Mouse (Mus musculus): ENCODE results near the gene Ttc21a.

Gene Ttc21a

DNA sequence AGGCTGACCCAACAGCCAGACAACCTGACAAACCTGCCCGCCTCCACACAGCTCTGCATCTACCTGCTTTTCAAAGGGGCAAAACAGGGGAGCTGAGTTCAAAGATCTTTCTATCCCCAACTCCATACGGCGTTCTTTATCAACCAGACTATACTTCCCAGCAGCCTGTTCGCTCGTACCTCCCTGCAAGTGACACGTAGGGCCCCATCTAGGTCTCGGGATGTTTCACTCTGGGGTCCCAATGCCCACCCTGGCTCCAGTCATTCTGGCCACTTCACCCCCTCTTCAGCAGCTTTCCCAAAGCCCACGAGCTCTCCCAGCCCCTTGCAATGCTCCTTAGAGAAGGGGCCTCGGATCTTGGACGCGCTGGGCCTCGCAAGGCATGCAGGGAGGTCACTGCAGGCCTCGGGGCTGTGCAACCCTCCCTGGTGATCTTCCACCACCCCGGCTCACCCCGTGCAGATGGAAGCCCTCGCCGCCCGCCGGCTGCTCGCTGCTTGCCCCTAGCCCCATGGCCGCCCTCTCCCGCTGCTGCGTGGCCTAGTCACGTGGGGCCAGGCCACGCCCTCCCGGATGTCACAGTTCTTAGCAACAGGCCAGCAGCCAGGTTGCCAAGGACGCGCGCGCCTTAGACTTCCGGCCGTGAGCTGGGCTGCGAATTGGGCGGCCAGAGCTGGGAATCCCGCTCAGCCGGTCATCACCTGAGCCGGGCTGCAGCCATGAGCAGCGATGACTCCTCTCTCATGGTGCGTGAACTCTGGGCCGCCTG, at the start of gene Ttc21a, which contains the start of gene Gorasp1:
Gene Ttc21a, plus strand, starts transcription at position 602 of the 769 bp plus-strand sequence.
Gene Gorasp1, minus strand, starts transcription at position 561 of the 769 bp plus-strand sequence.
- DNase-seq (ENCODE audit: low spot score in 2 of 2) = peak; percentile 84 to 88

DNA sequence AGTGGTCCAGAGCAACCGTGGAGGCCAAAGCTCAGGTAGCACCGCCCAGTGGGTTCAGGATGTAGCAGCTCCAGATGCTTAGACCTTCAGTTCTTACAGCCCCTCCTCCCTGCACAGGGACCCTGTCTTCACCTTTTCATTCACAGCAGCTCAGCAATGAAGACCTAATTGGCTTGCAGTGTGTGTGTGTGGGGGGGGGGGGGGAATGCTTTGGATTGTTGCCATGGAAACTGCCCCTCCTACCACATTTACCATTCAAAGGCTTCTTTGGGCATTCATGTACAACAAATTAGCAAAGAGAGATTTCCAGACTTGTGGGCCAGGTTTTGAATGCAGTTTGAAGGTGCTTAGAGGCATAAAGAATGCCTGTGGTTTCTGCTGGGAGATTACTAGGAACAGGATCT, 48.6 kb upstream of the Ttc21a start:
- DNase-seq (ENCODE audit: low spot score in 2 of 2) = no peak

DNA sequence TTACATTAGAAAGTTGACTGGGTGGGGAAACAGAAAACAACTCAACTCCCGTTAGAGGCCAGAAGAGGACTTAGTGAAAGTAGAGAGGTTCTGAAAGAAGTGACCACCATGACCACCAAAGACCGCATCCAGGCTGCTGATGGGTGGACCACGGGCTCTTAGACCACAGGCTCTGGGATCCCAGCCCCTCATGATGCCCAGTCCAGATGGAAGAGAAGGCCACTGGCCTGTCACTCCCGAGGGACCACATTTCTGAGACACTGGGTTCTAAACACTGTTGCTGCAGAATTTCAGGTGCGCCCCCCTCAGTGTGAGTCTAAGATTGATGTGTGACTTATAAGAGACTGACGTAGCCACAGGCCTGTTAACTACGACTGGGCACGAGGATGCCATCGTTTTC, 48.0 kb upstream of the Ttc21a start:
- no peak for DNase-seq (ENCODE audit: low spot score in 2 of 2)

DNA sequence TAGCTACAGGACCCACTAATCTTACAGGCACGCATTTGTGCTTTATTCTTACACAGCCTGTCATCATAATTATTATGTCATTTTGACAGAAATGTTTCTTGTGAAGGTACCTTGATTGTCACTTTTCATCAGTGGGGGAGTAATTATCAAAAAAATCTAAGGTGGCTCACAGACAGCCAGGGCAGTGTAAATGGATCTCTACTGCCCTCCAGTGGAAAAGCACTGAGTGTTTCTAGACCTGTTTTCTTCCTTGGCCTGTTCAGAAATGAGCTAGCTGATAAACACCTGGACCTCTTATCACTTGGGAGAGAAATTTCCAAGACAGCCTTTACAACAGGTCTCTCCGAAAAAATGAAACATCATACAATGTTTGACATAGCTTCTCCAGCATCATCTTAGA, 46.7 kb upstream of the Ttc21a start:
- peak; percentile 19 to 42 for DNase-seq (ENCODE audit: low spot score in 2 of 2)

DNA sequence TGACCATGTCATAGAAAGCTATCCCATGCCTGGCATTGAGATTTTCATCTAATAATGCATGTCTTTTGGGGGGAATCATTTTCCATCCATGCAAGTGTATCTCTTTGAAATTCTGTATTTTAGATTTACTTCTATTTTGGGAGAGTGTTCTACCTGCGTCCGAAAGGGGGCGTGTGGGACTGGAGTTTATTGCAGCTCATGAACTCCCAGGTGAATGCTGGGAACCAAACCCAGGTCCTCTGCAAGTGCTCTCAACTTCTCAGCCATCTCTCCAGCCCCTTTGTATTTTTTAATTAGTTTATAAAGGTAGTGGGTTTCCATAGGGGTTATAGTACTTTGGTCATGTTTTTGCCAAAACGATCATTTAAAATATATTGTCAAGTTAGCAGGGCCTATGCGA, 43.5 kb upstream of the Ttc21a start:
- no peak for DNase-seq (ENCODE audit: low spot score in 2 of 2)

DNA sequence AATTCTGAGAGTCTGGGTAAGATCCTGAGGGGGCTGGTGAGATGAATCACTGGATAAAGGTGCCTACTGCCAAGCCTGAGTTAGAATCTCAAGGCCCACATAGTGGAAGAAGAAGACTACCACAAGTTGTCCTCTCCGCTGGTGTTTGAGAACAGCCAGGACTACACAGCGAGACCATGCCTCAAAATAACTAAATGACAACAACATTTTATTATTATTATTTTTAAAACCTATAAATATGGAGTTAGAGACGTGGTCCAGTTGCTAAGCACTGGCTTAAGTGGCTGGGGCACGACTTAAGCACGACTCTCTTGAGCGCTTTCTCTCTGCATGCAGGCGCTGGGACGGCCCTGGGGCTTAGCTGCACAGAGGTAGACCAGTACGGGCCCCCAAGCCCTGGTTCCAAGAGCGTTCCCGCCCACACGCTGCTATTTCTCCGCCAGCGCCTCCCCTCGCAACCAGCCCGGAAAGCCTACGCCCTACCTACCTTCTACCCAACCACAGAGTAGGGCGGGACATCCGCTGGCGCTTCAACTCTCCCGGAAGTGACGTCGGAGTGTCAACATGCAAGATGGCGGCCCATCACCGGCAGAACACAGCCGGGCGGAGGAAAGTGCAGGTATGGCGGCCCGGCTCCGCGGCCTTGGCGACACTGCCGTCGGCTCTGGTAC, 42.9 kb upstream of the Ttc21a start, which contains the start of gene Wdr48:
Gene Wdr48, plus strand, starts transcription at position 540 of the 671 bp plus-strand sequence.
- DNase-seq (ENCODE audit: low spot score in 2 of 2) = peak; percentile 96 to 97

DNA sequence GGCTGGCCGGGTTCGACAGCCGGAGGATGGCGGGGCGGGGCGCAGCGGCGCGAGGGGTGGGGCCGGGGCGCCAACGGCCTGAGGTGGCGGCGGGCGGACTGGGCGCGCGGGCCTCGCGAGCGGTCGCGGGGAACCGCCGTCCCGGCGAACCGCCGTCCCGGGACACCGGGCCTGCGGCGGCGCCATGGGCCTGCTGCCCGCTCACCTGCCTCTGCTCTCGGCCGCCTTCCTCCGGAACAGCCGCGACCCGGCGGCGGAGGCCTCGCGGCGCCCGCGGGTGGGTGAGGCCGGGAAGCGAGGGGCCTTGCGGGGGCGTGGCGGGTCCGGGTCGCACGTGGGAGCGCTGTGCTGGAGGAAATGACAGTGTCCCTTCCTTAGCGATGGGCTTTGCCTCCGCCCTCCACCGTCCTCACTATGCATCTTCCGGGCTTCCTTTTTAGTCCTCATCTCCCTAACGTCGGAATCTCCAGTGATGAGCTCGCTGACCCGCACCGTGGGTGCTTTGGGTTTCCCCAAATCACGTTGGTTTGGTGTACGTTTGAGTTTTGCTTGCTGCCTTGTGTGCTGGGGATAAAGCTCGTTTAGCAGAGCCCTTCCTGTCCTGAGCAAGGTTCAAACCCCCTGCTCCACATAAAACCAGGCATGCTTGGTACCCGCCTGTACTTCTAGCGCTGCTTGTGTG, 42.2 kb upstream of the Ttc21a start:
- DNase-seq (ENCODE audit: low spot score in 2 of 2) = peak; percentile 46 to 59

DNA sequence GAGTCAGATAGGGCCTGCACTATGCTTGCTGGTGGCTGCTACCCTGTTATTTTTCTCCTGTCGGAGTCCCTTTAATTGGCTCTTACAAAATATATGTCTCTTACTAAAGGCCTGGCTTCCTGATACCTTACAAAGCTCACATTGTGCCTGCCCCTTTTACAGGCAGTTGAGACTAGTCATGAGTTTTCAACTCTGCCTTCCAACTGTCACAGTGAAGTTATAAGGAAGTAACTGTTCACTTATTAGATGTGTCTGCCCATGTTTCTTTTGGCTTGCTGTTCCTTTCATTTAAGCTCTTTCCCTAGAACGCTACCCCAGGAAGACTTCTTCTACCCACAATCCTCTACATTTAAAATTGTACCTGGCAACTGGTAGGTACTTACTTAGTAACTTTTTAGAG, 38.0 kb upstream of the Ttc21a start:
- no peak for DNase-seq (ENCODE audit: low spot score in 2 of 2)

DNA sequence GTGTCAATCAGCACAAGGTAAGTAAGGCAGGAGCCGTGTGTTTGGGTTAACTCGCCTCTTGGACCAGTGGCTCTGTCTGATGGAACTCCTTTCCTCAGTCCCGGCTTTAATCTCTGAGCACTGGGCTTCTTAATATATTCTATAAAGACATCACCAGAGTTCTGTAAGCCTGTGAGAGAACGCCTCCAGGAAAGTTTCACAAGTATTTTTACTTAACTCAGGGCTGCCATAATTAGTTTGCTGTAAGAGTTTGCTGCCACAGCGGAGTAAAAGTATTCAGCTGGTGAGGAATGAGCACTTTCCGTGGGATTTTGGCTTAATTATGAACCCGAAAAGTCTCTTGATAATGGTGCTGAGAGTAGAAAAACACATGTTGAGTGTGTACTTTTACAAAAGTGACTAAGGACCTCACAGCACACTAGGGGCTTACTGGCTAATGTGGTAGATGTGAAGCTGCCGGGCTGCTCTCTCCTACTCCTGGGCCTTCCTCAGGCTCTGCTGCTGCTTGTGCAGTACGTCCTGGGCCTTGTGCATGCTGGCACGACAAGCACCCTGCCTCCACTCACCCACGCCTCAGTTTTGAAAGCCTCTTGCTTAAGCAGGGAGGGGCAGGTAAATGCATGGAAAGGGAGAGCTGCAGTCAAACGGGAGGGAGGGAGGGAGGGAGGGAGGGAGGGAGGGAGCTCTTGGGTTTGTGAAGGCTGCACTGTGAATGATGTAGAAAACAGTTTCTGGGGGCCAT, 34.8 kb upstream of the Ttc21a start:
- DNase-seq (ENCODE audit: low spot score in 2 of 2) = no peak

DNA sequence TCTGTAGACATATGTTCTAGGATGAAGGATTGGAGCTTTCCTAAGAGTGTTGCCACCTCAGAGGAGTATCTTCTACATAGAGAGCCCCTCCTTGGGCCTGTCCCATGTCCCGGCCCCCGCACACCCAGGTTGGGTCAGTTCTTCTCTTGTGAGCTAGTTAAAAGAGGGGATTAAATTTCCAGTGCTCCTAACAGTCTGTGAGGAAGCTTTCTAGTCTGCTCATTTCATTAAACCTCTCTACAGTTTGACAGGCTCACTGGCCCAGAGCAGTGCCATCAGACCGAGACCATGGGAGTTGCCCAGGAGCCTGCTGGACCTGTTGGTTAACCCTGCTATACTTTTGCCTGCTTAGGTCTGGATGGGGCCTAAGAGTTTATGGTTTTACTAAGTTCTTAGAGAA, 28.7 kb upstream of the Ttc21a start:
- no peak for DNase-seq (ENCODE audit: low spot score in 2 of 2)

DNA sequence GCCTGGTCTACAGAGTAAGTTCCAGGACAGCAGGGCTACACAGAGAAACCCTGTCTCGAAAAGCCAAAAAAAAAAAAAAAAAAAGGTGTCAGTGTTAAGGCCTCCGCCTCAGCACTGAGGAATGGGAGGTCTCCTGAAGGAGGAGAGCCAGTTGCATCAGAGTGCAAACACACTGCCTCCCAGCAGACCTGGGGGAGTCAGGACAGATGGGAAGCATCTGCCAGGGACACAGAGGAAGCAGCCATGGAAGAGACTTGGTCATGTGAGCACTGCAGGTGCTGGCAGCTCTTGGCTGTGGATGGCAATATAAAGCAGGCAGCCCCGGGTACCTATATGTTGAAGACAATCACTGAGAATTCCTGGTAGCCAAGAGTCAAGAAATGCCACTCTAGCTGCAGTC, 27.5 kb upstream of the Ttc21a start:
- DNase-seq (ENCODE audit: low spot score in 2 of 2) = no peak

DNA sequence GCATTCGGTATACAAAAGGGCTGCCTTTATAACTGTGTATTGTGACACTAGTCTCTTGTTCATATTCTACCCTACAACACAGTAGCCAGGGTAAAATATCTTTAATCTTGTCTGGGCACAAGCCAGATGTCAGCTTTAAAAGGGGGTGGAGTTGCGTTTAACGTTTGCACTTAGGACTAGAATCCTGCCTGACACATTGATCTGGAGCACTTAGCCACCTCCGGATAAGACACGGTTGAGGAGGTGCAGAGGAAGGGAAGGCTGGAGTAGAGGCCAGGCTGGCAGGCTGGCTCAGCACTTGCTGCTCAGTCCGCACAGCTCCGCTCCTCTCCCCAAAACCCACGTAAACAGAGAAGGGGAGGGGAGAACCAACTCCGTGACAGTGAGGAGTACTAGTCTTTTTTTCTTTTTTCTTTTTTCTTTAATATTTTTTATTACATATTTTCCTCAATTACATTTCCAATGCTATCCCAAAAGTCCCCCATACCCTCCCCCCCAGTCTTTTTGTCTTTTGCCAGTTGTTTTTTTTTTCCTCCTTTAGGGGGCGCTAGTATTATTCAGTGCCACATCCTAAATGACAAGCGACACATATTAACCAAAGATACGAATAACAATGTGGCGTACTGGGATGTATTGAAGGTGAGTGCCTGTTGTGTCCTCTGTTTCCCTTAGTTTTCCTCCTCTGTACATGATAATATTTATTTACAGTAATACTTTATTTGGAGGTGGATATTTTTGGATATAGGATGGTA, 24.1 kb upstream of the Ttc21a start:
- DNase-seq (ENCODE audit: low spot score in 2 of 2) = no peak

DNA sequence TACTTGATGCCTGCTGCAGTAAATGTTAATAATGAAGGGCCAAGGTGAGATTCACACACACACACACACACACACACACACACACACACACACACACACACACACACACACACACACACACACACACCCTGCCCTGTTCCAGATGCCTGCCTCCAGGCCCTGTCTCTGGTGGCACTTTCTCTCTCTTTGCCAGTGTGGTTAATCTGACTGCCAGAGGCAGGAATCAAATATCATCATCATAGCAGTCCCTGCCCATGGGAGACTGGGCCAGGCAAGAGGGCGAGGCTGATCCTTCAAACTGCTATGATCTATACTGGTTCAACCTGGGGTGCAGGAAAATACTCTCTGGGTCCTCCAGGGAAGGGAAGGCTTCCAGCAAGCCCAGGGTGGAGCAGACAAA, 17.5 kb upstream of the Ttc21a start:
- no peak for DNase-seq (ENCODE audit: low spot score in 2 of 2)

DNA sequence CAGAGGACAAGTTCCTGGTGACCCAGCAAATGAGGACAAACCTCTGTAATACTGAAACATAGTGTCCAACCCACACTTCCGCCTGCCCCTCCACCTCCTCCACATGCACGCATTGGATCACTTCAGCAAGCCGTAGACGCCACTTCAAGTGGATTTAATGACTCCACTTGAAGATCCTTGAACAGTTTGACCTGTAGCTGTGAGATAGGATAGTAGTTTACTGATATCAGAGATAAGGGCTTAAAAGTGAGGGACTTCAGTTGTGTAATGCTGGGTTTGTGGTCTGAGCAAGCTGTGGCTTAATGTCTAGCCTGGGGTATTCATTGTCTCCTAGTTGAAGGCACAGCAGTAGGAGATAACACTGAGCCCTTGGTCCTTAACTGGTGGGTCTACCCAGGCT, 13.9 kb upstream of the Ttc21a start:
- DNase-seq (ENCODE audit: low spot score in 2 of 2) = no peak

DNA sequence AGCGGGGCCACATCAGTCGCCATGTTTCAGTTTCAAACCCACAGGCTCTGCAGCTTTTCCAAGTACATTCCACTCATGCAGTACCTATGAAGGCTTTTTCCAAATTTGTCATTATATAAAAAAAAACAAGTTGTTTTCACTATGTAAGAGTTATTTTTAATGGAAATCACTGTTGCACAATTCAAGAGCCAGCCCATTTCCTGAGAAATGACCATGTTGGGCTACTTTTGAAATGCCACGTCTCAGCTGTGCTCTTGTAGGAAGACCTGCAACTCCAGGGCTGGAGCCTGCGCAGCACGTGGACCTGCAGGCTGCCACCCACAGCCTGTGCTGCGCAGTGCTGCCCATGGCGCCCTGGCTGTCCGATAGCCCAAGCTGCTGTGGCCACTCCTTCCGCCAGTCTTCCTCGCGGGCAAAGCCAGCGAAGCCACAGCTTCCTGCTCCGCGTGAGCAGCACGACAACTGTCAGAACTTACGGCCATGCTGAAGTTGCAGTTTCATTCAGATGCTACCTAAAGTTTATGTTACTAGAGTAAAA, 12.2 kb upstream of the Ttc21a start:
- DNase-seq (ENCODE audit: low spot score in 2 of 2) = no peak

DNA sequence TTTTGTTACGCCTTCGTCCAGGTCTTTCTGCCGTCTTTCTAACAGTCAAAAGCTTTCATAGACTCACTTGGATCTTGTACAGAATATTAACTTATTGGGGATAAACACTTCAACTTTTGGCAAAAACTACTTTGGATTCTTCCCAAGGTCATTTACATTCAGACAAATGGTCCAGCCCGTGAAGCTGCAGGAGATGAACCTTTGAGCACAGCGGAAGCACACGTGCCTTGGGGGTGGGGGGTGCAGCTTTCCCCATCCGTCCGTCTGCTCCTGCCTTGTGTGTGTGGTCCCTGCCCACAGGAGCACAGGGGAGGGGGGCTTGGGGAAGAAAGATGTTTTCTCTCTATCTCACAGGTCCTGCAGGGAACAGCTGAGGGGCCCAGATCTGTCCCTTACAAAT, 11.7 kb upstream of the Ttc21a start:
- no peak for DNase-seq (ENCODE audit: low spot score in 2 of 2)

DNA sequence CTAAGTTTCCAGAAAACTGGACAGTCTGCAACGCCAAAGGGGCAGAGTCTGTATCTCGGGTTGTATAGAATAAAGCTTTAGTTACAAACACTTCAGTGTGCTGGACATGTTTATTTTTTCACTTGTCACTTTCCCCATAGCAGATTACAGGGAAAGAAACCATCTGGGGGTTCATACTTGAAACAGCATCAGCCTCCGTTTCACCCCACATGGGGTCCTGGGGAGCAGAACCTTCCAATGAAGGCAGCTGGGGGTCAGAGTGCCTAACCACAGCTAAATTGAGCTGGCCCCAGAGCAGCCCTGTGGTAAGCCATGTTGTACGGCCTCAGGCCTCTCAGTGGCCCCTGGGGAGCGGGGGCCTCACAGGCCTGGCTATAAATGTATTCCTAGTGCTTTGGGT, 10.9 kb upstream of the Ttc21a start:
- DNase-seq (ENCODE audit: low spot score in 2 of 2) = no peak

DNA sequence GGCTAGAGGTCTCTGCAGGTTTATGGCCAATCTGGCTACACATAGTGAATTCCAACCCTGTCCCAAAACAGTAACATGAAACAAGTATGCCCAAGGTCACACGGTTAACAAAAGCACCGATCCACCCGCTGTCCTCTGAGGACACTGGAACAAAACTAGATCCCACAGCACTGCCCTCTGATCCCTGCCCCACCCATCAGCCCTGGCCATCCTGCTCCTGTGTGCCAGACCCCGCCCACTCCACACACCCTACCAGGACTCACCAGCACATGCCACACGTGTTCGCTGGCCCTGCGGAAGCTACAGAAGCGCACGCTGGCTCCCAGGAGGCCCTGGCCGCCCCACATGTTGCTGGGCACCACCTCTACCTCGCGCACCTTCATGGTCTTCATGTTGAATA, 5.0 kb upstream of the Ttc21a start:
- DNase-seq (ENCODE audit: low spot score in 2 of 2) = no peak

DNA sequence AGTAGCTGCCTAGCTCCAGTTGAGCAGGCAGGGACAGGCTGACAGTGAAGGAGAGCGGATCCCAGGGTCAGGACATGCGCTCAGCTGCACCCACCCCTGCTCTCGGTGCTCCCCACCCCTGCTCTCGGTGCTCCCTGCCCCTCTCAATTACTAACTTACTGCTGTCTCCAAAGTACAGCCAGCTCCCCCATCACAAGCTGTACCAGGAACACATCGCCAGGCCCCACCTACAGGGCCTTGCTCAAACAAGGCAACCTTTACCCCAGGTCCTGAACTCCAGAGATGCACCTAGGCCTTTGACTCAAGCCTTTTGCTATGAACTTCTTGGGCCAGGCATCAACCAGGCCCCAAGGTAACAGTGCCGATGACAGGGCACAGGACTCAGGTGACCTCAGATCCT, 3.7 kb upstream of the Ttc21a start:
- no peak for DNase-seq (ENCODE audit: low spot score in 2 of 2)

DNA sequence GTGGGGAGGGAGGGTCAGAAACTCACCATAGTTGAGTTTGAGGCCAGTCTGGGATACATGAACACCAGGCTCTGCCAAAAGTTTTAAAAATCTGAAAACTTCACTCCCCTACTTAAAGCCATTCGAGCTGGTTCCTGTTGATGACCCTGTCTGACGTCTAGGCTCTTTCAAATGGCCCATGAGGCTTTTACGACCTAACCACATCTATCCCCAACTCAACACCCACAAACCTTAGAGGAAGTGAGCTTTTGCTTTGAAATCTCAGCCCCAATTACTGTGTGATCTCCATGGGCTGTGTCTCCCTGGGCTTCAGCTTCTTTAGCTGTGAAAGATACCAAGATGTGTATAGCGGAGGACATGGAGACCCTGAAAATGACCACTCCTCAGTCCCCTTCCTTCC, 1.1 kb downstream of the Ttc21a start:
- peak; percentile 69 to 80 for DNase-seq (ENCODE audit: low spot score in 2 of 2)

DNA sequence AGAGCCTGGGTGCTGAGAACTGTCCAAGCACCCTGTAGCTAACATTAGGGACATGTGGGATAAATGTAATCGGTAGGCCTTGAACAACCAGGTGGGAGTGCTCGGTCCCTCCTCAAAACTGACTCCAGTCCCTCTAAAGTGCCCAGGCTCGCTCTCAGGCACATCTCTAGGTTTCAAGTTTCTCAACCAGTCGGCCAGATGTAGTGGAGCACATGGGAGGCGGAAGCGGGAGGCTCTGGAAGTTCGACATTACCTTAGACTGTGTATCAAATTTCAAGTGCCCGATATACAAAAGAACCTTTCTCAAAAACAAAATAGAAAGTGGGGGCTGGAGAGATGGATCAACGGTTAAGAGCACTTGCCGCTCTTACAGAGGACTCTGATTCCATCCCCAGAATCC, 2.2 kb downstream of the Ttc21a start:
- DNase-seq (ENCODE audit: low spot score in 2 of 2) = no peak
